Mouse (Mus musculus) MEL (cell line): ENCODE results near the gene Riox1. TPM values are rescaled to one million over a fixed set of nuclear protein-coding genes. Genes with fewer than 3 reads are reported as not detected.

Experiments used
- DNase-seq: peaks from one replicate; pipeline ENCODE4 v3.0.0; 2011; ENCODE audit warnings: low read depth, low spot score
- H3K27ac ChIP-seq: 2 replicates; pipeline ENCODE4 v1.5.1; 2012; ENCODE audit warnings: low read depth, mild to moderate bottlenecking, control low read depth, low read length, moderate library complexity; ENCODE audit not compliant: control insufficient read depth
- H3K27me3 ChIP-seq, 2 experiments: fragments of 150-350 bp in 1 of 2; sonication (generic) in 1 of 2; 2 replicates each; pipeline ENCODE4 v1.6.1; 2012; ENCODE audit warnings: low read length in 2 of 2, mild to moderate bottlenecking in 2 of 2, improper control_type of control experiment in 1 of 2, moderate library complexity in 1 of 2; ENCODE audit not compliant: insufficient read depth in 2 of 2, control insufficient read depth in 1 of 2
- H3K36me3 ChIP-seq, 2 experiments: 2 replicates each; pipeline ENCODE4 v1.6.1; 2012 to 2014; ENCODE audit warnings: low read length in 2 of 2, improper control_type of control experiment in 1 of 2, inconsistent platforms in 1 of 2, mild to moderate bottlenecking in 1 of 2; ENCODE audit not compliant: insufficient read depth in 2 of 2, control insufficient read depth in 1 of 2
- H3K4me1 ChIP-seq, 2 experiments: fragments of 150-350 bp in 1 of 2; sonication (generic) in 1 of 2; 2 replicates each; pipeline ENCODE4 v1.6.1; 2012; ENCODE audit warnings: low read length in 2 of 2, improper control_type of control experiment in 1 of 2, mild to moderate bottlenecking in 1 of 2; ENCODE audit not compliant: insufficient read depth in 2 of 2, control insufficient read depth in 1 of 2
- H3K4me3 ChIP-seq, 2 experiments: fragments of 150-350 bp in 1 of 2; sonication (generic) in 1 of 2; 2 replicates each; pipeline ENCODE4 v1.5.1; 2012; ENCODE audit warnings: low read depth in 2 of 2, low read length in 2 of 2, mild to moderate bottlenecking in 2 of 2, moderate library complexity in 2 of 2, control low read depth in 1 of 2, improper control_type of control experiment in 1 of 2; ENCODE audit not compliant: control insufficient read depth in 1 of 2, insufficient read depth in 1 of 2
- H3K79me2 ChIP-seq: 2 replicates; pipeline ENCODE4 v1.6.1; 2012; ENCODE audit warnings: mild to moderate bottlenecking, low read length, moderate library complexity; ENCODE audit not compliant: control insufficient read depth, poor library complexity, insufficient read depth
- H3K9ac ChIP-seq: 2 replicates; pipeline ENCODE4 v1.6.1; 2012; ENCODE audit warnings: low read depth, mild to moderate bottlenecking, control low read depth, low read length, moderate library complexity; ENCODE audit not compliant: control insufficient read depth, poor library complexity, severe bottlenecking
- H3K9me3 ChIP-seq: fragments of 150-350 bp; sonication (generic); replicated peaks from 2 replicates; pipeline ENCODE4 v1.6.1; 2012; ENCODE audit warnings: mild to moderate bottlenecking, low read length, improper control_type of control experiment, moderate library complexity; ENCODE audit not compliant: insufficient read depth
- E2F4 ChIP-seq: IDR thresholded peaks from 2 replicates; pipeline ENCODE4 v1.6.1; 2011; ENCODE audit warnings: low read depth, low read length, improper control_type of control experiment, borderline replicate concordance
- ELF1 ChIP-seq: IDR thresholded peaks from 2 replicates; pipeline ENCODE4 v1.6.1; 2014; ENCODE audit warnings: low read depth, mild to moderate bottlenecking, inconsistent platforms, low read length, improper control_type of control experiment, moderate library complexity
- ETS1 ChIP-seq: IDR thresholded peaks from 2 replicates; pipeline ENCODE4 v1.6.1; 2012; ENCODE audit warnings: low read depth, mild to moderate bottlenecking, inconsistent platforms, low read length, improper control_type of control experiment, moderate library complexity
- GABPA ChIP-seq: IDR thresholded peaks from 2 replicates; pipeline ENCODE4 v1.6.1; 2012; ENCODE audit warnings: low read depth, mild to moderate bottlenecking, inconsistent platforms, low read length, improper control_type of control experiment, moderate library complexity
- HCFC1 ChIP-seq: IDR thresholded peaks from 2 replicates; pipeline ENCODE4 v1.6.1; 2012; ENCODE audit warnings: low read depth, mild to moderate bottlenecking, inconsistent platforms, low read length, improper control_type of control experiment, moderate library complexity
- JUND ChIP-seq: IDR thresholded peaks from 2 replicates; pipeline ENCODE4 v1.6.1; 2011; ENCODE audit warnings: low read depth, mild to moderate bottlenecking, improper control_type of control experiment, low read length
- MYB ChIP-seq: IDR thresholded peaks from 2 replicates; pipeline ENCODE4 v1.6.1; 2011; ENCODE audit warnings: mild to moderate bottlenecking, low read depth, low read length, improper control_type of control experiment
- NRF1 ChIP-seq: IDR thresholded peaks from 2 replicates; pipeline ENCODE4 v1.6.1; 2014; ENCODE audit warnings: low read depth, mild to moderate bottlenecking, inconsistent platforms, low read length, improper control_type of control experiment, moderate library complexity; ENCODE audit not compliant: poor library complexity, insufficient read depth, severe bottlenecking
- POLR2A ChIP-seq, 2 experiments: IDR thresholded peaks; 2 replicates each; pipeline ENCODE4 v1.6.1; 2011 to 2012; ENCODE audit warnings: low read length in 2 of 2, mild to moderate bottlenecking in 2 of 2, control low read depth in 1 of 2, improper control_type of control experiment in 1 of 2, low read depth in 1 of 2, moderate library complexity in 1 of 2; ENCODE audit not compliant: control insufficient read depth in 1 of 2, insufficient read depth in 1 of 2, poor library complexity in 1 of 2
- POLR2AphosphoS2 ChIP-seq: IDR thresholded peaks from 2 replicates; pipeline ENCODE4 v1.6.1; 2011; ENCODE audit warnings: low read length, improper control_type of control experiment
- POLR2AphosphoS5 ChIP-seq: IDR thresholded peaks from 2 replicates; pipeline ENCODE4 v1.6.1; 2012; ENCODE audit warnings: low read depth, borderline replicate concordance, mild to moderate bottlenecking, inconsistent platforms, low read length, moderate library complexity, mixed read lengths
- TAL1 ChIP-seq: IDR thresholded peaks from 2 replicates; pipeline ENCODE4 v1.6.1; 2012; ENCODE audit warnings: mild to moderate bottlenecking, inconsistent platforms, low read length, moderate library complexity, mixed read lengths
- TBP ChIP-seq: IDR thresholded peaks from 2 replicates; pipeline ENCODE4 v1.8.0; 2011; ENCODE audit warnings: low read depth, low read length, improper control_type of control experiment
- UBTF ChIP-seq: IDR thresholded peaks from 2 replicates; pipeline ENCODE4 v1.6.1; 2012; ENCODE audit warnings: low read depth, mild to moderate bottlenecking, inconsistent platforms, low read length, improper control_type of control experiment, moderate library complexity, borderline replicate concordance; ENCODE audit not compliant: insufficient read depth
- USF2 ChIP-seq, 2 experiments: IDR thresholded peaks; 2 replicates each; pipeline ENCODE4 v1.6.1; 2011 to 2012; ENCODE audit warnings: improper control_type of control experiment in 2 of 2, low read length in 2 of 2, borderline replicate concordance in 1 of 2, inconsistent platforms in 1 of 2, low read depth in 1 of 2, mild to moderate bottlenecking in 1 of 2; ENCODE audit not compliant: insufficient read depth in 1 of 2
- ZKSCAN1 ChIP-seq: IDR thresholded peaks from 2 replicates; pipeline ENCODE4 v1.6.1; 2012; ENCODE audit warnings: low read depth, mild to moderate bottlenecking, inconsistent platforms, low read length, improper control_type of control experiment, moderate library complexity
- ZNF384 ChIP-seq: IDR thresholded peaks from 2 replicates; pipeline ENCODE4 v1.6.1; 2012; ENCODE audit warnings: low read depth, mild to moderate bottlenecking, inconsistent platforms, low read length, improper control_type of control experiment
- polyA plus RNA-seq, 2 experiments: library from polyadenylated mRNA; stranded (reverse) in 1 of 2; unstranded in 1 of 2; fragments of >175 nt in 1 of 2; fragments of >200 nt in 1 of 2; gene quantifications; 2 replicates each; pipeline versions ENCODE4 v1.2.1 to v1.2.4; 2012; ENCODE audit warnings: low replicate concordance in 2 of 2, low read depth in 1 of 2; ENCODE audit not compliant: insufficient read length in 2 of 2, insufficient read depth in 1 of 2, missing spikeins in 1 of 2
- total RNA-seq: library from RNA; depleted of rRNA; stranded (reverse); fragments of 300-350 nt; gene quantifications from 2 replicates; pipeline ENCODE4 v1.2.3, GENCODE M21; 2012

Riox1 gene
- total and polyA plus RNA-seq, 3 experiments, result 46.6 to 47.1 TPM; not detected in 1

- TF ChIP-seq ETS1 (no peak), POLR2AphosphoS2 (no peak), ZKSCAN1 (no peak), JUND (no peak), POLR2AphosphoS5 (no peak), E2F4 (no peak), HCFC1 (no peak), UBTF (no peak), POLR2A (IDR thresholded peaks at IDR 0.05; ENCODE audit: control insufficient read depth in 1 of 2, insufficient read depth in 1 of 2, low read depth in 1 of 2, low read length in 2 of 2, poor library complexity in 1 of 2) (no peak), MYB (no peak), TAL1 (no peak), USF2 (IDR thresholded peaks at IDR 0.05; ENCODE audit: borderline replicate concordance in 1 of 2, insufficient read depth in 1 of 2, low read depth in 1 of 2, low read length in 2 of 2) (no peak), ZNF384 (no peak), ELF1 (no peak), NRF1 (no peak)
- TF ChIP-seq, all 39 proteins: peak for 6
Measured at GRCm38 (mm10) chr12:83989378-83989777, 39.0 kb downstream of the Riox1 start (continued).

- Histone ChIP-seq H3K9me3 (no peaks in the 10 kb centered on the region), H3K79me2 (no peaks in the 10 kb centered on the region), H3K9ac (no peak overlapping the region), H3K27ac (no peak overlapping the region), H3K27me3 (no peaks in the 10 kb centered on the region), H3K4me3 (no peak overlapping the region), H3K36me3 (peaks cover 2 to 24% of the 10 kb centered on the region in 2 experiments; a peak in 3 of 4 replicates)
- TF ChIP-seq ZKSCAN1 (no peak), GABPA (no peak), TBP (no peak)
- TF ChIP-seq, all 39 proteins: peak for 0
- DNase-seq, result no peak
- H3K4me1 ChIP-seq, result peaks cover 16 to 18% of the 10 kb centered on the region in 2 experiments
Measured at GRCm38 (mm10) chr12:83997221-83997620, 46.8 kb downstream of the Riox1 start.
